Mouse (Mus musculus) gastrocnemius, adult 2 months (tissue): ENCODE measurements at regions not wholly inside any gene's neighbourhood (a gene's known extent, or its start where the extent isn't known, plus 50 kb on each side); places are given as distances from the start of the nearest gene placed in this dataset.

ENCODE experiments used
- DNase-seq: peaks from one replicate; pipeline ENCODE4 v3.0.0; 2022
- H3K27ac ChIP-seq: fragments of 200-600 bp; 2 replicates; pipeline ENCODE4 v1.8.1; 2022; ENCODE audit warnings: mild to moderate bottlenecking
- H3K4me3 ChIP-seq: fragments of 200-600 bp; 2 replicates; pipeline ENCODE4 v1.8.1; 2022; ENCODE audit warnings: mild to moderate bottlenecking, moderate library complexity
- CTCF ChIP-seq: fragments of 200-600 bp; IDR thresholded peaks from 2 replicates; pipeline ENCODE4 v1.8.1; 2022; ENCODE audit warnings: antibody characterized with exemption, mild to moderate bottlenecking, moderate library complexity
- intact Hi-C: fragments of 180-260 bp; cut with DNase I; formaldehyde crosslinking; loops from one replicate; pipeline ENCODE4 v1.15.1; 2025

GRCm38 (mm10) chr3:134015412-134015811, 220.9 kb upstream of the Cxxc4 start:
- TF ChIP-seq CTCF = no peak
- H3K4me3 ChIP-seq = no peak overlapping the region
- H3K27ac ChIP-seq = no peak overlapping the region
- intact Hi-C loops = no loop called here
- DNase-seq = no peak

GRCm38 (mm10) chr3:134033862-134034261, 202.4 kb upstream of the Cxxc4 start:
- Histone ChIP-seq H3K4me3 (no peak overlapping the region), H3K27ac (no peak overlapping the region)
- intact Hi-C loops = no loop called here
- TF ChIP-seq CTCF = no peak
- no peak for DNase-seq

- Histone ChIP-seq H3K27ac (no peak overlapping the region), H3K4me3 (no peak overlapping the region)
- no peak for TF ChIP-seq CTCF
- intact Hi-C loops = no loop called here
- DNase-seq = no peak
Observed at GRCm38 (mm10) chr3:134036310-134036934, 199.9 kb upstream of the Cxxc4 start.

GRCm38 (mm10) chr3:134050649-134051048, 185.6 kb upstream of the Cxxc4 start:
- DNase-seq = no peak
- intact Hi-C loops = no loop called here
- no peak for TF ChIP-seq CTCF
- Histone ChIP-seq H3K27ac (no peak overlapping the region), H3K4me3 (no peak overlapping the region)

GRCm38 (mm10) chr3:134082461-134082860, 153.8 kb upstream of the Cxxc4 start:
- TF ChIP-seq CTCF = no peak
- no peak overlapping the region for H3K4me3 ChIP-seq
- intact Hi-C loops = no loop called here
- no peak overlapping the region for H3K27ac ChIP-seq
- DNase-seq = no peak

GRCm38 (mm10) chr3:134099471-134100125, 136.7 kb upstream of the Cxxc4 start:
- H3K27ac ChIP-seq = no peak overlapping the region
- no peak for DNase-seq
- intact Hi-C loops = no loop called here
- no peak overlapping the region for H3K4me3 ChIP-seq
- no peak for TF ChIP-seq CTCF

GRCm38 (mm10) chr3:134102151-134102738, 134.0 kb upstream of the Cxxc4 start:
- intact Hi-C loops = no loop called here
- Histone ChIP-seq H3K27ac (no peak overlapping the region), H3K4me3 (no peak overlapping the region)
- DNase-seq = no peak
- no peak for TF ChIP-seq CTCF

GRCm38 (mm10) chr3:134104625-134105024, 131.7 kb upstream of the Cxxc4 start:
- no peak overlapping the region for H3K4me3 ChIP-seq
- no peak overlapping the region for H3K27ac ChIP-seq
- intact Hi-C loops = no loop called here
- no peak for TF ChIP-seq CTCF
- DNase-seq = no peak

GRCm38 (mm10) chr3:134105112-134105511, 131.2 kb upstream of the Cxxc4 start:
- intact Hi-C loops = no loop called here

GRCm38 (mm10) chr3:134105567-134105966, 130.7 kb upstream of the Cxxc4 start:
- no peak for DNase-seq
- intact Hi-C loops = no loop called here
- no peak overlapping the region for H3K27ac ChIP-seq
- no peak for TF ChIP-seq CTCF
- no peak overlapping the region for H3K4me3 ChIP-seq

More at GRCm38 (mm10) chr3:134105112-134105511, 131.2 kb upstream of the Cxxc4 start:
- no peak for TF ChIP-seq CTCF
- DNase-seq = no peak
- Histone ChIP-seq H3K4me3 (no peak overlapping the region), H3K27ac (no peak overlapping the region)

- H3K4me3 ChIP-seq = no peak overlapping the region
- no peak for TF ChIP-seq CTCF
- DNase-seq = no peak
- intact Hi-C loops = no loop called here
- H3K27ac ChIP-seq = no peak overlapping the region
Observed at GRCm38 (mm10) chr3:134114501-134114900, 121.8 kb upstream of the Cxxc4 start.

GRCm38 (mm10) chr3:134115007-134115406, 121.3 kb upstream of the Cxxc4 start:
- intact Hi-C loops = no loop called here
- DNase-seq = no peak
- no peak overlapping the region for H3K4me3 ChIP-seq

GRCm38 (mm10) chr3:134118898-134119297, 117.4 kb upstream of the Cxxc4 start:
- Histone ChIP-seq H3K4me3 (no peak overlapping the region), H3K27ac (no peak overlapping the region)
- no peak for TF ChIP-seq CTCF
- intact Hi-C loops = no loop called here
- no peak for DNase-seq

More at GRCm38 (mm10) chr3:134115007-134115406, 121.3 kb upstream of the Cxxc4 start:
- TF ChIP-seq CTCF = no peak
- H3K27ac ChIP-seq = no peak overlapping the region
